Mouse (Mus musculus): ENCODE results near the gene Klk9.

DNA sequence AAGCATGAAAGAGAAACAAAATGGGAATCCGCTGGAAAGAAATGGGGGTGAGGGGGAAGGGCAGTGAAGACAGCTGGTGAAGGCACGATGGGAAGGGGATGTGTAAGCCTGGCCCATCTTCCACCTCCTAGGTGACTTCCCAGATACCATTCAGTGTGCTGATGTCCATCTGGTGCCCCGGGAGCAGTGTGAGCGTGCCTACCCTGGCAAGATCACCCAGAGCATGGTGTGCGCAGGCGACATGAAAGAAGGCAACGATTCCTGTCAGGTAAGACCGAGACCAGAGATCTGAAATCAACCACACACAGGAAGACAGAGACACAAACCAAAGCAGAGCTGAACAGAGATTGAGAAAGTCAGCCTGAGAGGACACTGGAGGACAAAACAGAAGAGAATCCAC is 37.3 kb downstream of the Klk9 start:
- TF ChIP-seq POLR2A (IDR thresholded peaks at IDR 0.05; ENCODE audit: borderline replicate concordance, extremely low read depth, insufficient read depth, insufficient read length, poor library complexity, severe bottlenecking) (no peak), CTCF (IDR thresholded peaks at IDR 0.05; ENCODE audit: borderline replicate concordance, extremely low read depth, insufficient read depth, insufficient read length) (no peak)

Measured in brain, embryonic 14.5 days (tissue).